Mouse (Mus musculus): ENCODE measurements around the gene Med25. TPM values are rescaled to one million over a fixed set of nuclear protein-coding genes. Genes with fewer than 3 reads are reported as not detected.
"Not testable (repeated sequence)": the region's sequence is repeated elsewhere in the genome, so short reads cannot be mapped to it uniquely, and the experiment has no call there.

The Med25 gene
- total RNA-seq, 2 experiments from 2014 or later: 15.6 to 26.7 TPM

DNA sequence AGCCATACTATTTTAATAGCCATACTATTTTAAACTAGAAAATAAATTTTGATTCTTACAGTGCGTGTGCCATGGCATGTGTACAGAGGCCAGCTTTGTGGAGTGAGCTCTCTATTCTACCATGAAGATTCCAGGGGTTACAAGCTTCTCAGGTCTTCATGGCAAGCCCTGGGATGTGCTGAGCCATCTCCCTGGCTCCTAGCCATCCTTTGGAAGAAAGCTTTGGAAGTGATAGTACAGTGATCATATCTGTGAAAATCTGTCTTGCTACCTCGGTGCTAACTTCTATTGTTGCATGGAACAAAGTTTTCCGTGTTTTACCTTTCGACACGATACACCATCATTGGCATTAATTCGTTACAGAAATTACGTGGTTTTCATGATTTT lies 2.7 kb upstream of the Med25 start:
- no peak for ATAC-seq (replicated peaks; ENCODE audit: poor library complexity, severe bottlenecking)

DNA sequence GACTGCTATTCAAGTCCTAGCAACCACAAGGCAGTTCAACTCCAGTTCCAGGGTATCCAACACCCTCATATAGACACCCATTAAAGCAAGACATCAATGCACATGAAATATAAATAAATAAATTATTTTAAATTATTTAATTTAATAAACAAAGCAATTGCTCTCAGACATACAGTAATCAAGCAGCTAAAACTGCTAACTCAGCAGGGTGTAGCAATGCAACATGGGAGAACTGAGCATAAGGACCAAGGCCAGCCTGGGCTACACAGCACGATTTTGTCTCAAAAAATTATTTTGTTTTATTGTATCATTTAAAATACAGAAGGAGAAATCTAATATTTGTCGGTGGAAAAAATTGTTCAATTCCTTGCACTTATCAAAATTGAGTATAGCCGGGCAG lies 1.7 kb upstream of the Med25 start:
- no peak for ATAC-seq (replicated peaks; ENCODE audit: poor library complexity, severe bottlenecking)

DNA sequence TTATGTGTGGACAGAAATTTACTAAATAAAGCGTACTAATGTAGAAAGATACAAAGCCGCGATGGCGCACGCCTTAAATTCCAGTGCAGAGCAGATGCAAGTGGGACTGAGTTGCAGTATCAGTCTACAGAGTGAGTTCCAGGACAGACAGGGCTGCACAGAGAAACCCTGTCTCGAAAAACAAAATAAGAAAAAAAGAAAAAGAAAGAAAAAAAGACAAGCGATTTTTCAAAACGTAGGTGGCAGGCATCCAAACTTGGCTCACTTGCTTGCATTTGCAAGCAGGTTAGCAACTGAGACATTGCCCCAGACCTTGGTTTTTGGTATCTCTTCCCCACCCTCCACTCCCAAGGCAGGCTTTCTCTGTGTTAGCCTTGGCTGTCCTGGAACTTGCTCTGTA lies 685 bp upstream of the Med25 start:
- ATAC-seq (replicated peaks; ENCODE audit: poor library complexity, severe bottlenecking): no peak

DNA sequence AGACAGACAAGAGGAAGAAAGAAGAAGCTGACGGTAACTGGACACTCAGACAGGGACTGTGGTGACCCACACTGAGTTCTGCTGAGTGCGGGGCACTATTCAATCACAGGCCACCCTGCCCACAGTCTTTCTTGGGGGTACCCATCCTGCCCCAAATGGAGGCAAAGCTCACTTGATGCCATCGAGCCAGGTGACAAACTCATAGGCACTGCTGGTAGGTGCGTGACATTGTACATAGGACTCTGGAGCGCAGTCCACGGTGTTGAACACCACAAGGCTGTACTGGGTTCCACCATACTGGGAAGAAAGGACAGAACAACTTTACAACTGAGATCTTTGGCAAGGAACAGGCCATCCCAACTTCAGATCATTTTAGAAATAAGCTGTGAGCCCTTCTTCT lies 901 bp downstream of the Med25 start:
- ATAC-seq (replicated peaks; ENCODE audit: poor library complexity, severe bottlenecking): no peak

DNA sequence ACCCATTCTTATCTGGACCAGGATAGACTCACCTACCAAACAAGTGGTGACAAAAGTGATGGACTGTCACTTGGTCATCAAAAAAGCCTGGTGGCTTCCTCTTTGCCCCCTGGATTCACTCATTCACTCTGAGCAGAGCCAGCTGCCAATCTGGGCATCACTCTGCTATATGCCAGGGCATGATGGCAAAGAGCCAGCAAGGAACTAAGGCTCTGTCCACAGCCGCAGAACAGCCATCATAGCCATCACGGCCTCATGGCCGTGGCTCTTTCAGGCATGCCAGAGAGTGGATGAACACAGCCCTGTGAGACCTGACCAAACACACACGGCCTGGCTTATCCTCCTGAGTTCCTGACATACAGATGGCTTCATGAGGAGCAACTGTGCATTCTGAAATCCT lies 1.8 kb downstream of the Med25 start:
- ATAC-seq (replicated peaks; ENCODE audit: poor library complexity, severe bottlenecking): no peak

DNA sequence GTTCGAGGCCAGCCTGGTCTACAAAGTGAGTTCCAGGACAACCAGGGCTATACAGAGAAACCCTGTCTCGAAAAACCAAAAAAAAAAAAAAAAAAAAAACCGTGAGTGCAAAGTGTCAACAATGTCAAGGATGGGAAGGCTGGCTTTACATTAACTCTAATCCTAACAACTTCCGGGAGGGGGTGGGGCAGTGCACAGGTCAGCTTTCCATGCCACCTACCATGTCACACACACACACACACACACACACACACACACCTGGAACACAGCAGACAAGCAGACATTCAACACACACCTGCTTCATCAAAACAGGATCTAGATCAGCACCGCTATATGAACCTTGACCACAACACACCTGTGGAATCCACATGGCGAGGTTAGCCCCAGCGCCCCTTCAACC lies 2.3 kb downstream of the Med25 start:
- ATAC-seq (replicated peaks; ENCODE audit: poor library complexity, severe bottlenecking): no peak

DNA sequence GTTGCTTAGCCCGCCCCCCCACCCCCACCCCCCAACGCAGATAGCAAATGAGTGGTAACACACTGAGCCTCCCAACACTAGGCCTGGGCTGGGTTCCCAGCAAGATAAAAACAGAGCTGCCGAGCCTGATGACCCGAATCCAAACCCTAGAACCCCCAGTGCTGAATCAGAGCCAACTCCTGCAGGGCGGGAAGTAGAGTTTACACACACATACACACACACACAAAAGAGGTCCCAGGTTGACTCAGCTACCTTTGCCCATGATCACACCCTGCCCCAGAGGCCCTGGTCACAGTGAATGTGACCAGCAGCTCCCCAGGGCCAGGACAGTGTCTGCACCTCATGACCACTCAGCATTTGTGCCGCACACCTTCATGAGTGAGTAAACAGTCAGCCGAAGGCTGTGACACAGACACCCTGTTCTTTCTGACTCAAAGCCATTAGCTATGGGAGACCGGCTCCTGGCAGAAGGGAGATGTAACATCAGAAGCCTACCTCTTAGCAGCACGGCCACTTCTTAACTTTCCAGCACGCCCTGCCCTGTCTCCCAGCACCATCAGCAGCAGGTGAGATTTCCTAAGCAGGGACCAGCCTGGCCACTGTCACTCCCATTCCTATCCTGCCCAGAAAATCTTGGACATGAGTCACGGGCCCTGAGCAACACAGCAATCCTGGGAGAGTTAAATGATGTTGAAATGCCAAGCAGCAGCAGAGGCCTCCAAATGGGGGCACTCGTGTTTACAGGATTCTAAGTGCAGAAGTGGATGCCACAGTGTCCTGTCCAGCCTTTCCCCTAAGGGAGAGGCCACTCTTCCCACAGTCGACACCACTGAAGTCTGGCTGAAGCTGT lies 4.0 kb downstream of the Med25 start:
- no peak for ATAC-seq (replicated peaks; ENCODE audit: poor library complexity, severe bottlenecking)

DNA sequence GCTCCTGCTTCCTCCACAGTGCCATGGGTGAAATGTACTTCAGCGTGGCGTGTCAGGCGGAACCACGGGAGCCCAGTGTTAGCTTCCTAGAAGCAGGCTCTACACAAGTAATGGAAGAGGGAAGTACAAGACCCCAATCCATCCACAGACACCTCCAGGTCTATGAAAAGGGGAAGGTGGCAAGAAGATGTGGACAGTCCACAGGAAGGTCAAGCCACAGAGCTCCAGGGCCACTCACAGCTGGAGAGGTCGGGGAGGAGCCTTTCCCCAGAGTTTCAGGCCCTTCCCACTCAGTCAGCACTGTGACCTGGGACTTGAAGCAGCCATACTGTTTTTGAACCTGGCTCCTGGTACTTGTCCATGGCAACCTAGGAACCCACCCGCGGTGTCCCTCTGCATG lies 5.5 kb downstream of the Med25 start:
- ATAC-seq (replicated peaks; ENCODE audit: poor library complexity, severe bottlenecking): peak; percentile 85

DNA sequence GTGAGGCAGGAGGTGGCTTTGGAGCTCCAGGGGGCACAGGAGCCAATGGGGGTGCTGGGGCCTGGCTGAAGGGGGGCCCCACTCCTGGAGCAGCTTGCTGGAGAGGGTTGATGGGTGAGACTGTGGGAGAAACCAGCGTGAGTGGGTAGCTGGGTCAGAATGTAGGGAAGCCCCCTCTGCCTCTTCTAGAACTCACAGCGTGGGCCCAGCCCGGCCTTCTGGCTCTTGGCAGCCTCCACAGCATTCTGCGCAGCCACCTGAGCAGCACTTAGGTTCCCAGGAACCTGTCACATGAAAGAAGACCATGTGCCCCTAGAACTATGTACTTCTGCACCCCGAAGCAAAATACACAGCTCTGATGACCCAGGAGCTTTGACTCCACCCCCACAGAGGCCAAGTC lies 7.9 kb downstream of the Med25 start:
- no peak for ATAC-seq (replicated peaks; ENCODE audit: poor library complexity, severe bottlenecking)

DNA sequence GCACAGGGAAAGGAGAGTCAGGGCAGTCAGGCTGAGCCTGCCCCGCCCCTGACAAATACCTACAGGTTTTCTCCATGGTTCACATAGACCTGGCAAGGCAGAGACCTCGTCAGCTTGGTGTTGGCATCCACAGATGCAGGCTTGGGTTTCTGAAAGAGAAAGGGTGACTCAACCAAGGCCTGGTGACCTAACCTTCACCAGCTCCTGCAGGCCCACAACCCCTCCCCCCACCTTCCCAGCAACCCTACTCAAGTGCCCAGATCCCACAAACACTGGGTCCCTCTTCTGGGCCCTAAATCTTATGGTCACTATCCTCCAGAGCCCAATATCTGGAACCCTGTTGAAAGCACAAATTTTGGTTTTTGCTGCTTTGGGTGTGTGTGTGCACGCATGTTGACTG lies 9.5 kb downstream of the Med25 start:
- no peak for ATAC-seq (replicated peaks; ENCODE audit: poor library complexity, severe bottlenecking)

DNA sequence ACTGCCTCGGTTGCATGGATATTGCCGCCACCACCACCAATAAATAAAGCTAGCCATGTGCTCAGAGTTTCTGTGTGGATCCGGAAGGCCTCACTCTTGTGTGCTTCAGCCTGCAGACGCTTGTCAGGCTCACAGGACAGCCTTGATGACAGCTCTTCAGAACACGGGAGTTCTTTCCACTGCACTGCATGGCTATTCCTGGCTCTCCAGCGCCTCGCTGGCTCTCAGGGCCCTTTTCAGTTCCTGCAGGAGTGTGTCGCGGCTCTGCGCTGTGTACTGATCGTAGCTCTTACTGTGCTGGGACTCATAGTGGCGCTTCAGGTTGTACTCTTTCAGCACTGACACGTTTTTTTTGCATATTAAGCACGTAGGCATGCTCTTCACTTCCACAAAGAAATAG lies 14.7 kb downstream of the Med25 start:
- no peak for ATAC-seq (replicated peaks; ENCODE audit: poor library complexity, severe bottlenecking)

DNA sequence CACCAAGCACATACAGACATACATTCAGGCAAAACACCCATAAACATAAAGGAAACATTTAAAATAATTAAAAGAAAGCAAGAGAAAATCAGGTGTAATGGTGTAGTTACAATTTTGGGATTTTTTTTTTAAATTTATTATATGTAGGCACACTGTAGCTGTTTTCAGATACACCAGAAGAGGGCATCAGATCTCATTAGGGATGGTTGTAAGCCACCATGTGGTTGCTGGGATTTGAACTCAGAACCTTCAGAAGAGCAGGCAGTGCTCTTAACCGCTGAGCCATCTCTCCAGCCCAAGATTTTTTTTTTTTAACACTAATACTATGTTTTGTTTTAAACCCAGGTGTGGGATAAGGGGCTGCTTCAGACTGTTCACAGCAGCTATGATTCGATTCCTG lies 20.7 kb downstream of the Med25 start:
- ATAC-seq (replicated peaks; ENCODE audit: poor library complexity, severe bottlenecking): not testable (repeated sequence)

DNA sequence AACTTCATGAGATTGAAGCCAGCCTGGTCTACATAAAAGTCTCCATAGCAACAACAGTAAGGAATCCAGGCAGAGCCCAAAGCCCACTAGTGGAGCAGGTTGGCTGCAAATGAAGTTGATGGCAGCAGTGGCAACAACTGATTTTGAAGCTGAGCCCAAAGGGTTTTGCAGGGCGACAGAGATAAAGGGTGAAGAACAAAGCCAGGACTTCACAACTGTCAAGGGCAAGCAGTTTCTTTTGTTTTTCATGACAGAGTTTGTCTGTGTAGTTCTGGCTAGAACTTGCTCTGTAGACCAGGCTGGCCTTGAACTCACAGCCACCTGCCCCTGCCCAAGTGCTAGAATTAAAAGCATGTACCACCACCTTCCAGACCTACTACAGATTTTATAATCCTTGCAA lies 21.3 kb downstream of the Med25 start:
- ATAC-seq (replicated peaks; ENCODE audit: poor library complexity, severe bottlenecking): no peak

DNA sequence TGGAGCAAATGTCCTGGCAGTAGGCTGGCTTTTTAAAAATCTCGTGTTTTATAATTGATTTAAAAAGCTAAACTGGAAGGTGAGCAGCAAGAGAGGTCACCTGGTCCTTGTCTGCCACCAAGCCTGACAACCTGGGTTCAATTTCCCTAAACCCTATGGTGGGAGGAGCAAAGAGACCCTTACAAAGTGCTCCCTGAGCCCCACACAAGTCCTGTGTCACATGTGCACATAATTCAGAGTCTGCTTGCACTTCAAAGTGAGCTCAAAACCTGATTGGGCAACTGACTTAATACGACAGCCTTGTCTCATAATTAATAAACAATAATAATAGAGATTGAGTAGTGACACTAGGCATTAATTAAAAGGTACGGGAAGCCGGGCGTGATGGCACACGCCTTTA lies 21.9 kb downstream of the Med25 start:
- ATAC-seq (replicated peaks; ENCODE audit: poor library complexity, severe bottlenecking): no peak

DNA sequence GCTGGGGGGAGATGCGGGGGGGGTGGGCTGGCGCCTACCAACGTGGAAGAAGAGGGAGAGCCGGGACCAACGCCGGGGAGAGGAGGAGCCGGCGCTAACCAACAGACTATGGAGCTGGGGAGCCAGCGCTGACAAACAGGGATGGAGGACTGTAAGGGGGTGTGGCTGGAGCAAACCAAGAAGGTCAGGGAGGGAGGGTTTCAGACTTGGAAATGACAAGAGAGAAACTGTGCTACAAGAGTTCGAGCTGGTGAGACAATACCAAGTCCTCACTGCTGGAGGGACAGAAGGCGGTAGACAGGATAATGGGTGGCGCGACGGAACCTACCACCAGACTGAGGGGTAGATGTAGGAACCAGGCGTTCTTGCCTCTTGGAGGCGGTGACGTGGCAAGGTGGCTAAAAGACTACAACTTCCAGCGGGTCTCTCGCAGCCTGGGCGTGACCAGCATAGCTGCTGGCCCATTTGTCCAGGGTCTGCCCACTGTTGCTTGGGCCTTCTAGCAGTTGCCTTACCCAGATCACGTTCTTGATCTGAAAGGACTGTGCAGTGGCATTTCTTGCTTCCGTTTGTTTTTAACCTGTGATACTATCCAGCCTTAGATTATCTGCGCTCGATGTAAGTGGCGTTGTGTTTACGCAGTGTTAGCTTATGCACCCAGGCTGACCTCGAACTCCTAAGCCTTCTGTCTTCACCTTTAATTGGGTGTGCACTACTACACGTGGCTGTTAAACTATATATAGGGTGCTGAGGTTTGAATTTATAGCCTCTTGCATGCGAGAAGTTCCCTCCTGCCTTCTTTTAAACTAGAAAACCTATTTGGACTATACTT lies 22.6 kb downstream of the Med25 start, which contains the start of gene Ptov1:
Ptov1 (minus strand) TSS at position 92 of the 832 bp plus-strand sequence.
- peak; percentile 75 for ATAC-seq (replicated peaks; ENCODE audit: poor library complexity, severe bottlenecking)

DNA sequence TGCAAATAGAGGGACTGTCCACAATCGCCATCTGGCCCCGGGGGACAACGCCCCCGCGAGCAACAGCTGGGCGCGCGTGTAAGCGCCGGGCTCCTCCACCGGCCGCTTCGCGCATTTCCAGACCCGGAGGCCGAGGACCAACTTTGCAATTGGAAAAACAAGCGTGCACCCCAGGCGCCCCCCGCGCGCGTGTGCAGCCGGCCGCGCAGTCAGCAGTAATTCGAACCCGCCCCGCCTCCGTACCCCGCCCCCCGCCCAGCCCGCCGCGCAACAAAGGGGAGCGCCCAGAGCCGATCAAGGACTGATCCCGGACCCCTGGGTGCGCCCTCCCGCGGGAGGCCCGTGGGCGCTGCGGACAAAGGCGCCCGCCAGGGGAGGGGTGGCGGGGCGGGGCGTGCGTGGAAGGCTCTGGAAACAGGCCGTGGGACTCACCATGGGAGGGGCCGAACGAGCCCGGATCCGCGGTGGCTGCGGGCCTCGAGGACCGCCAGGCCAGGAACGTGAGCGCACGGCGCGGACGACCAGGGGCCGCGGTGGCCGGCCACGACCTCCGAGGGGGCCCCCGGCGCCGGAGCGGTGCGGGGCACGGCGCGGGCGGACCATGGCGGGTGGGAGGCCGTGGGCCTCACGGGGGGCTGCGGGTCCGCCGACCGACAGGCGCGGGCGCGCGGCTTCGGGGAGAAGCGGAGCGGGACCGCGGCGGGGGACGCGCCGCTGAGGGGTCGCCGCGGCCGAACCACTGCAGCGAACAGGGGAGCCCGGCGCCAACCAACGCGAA lies 23.4 kb downstream of the Med25 start:
- peak; percentile 4; the same call in 1 of the 2 replicates for ATAC-seq (replicated peaks; ENCODE audit: poor library complexity, severe bottlenecking)

DNA sequence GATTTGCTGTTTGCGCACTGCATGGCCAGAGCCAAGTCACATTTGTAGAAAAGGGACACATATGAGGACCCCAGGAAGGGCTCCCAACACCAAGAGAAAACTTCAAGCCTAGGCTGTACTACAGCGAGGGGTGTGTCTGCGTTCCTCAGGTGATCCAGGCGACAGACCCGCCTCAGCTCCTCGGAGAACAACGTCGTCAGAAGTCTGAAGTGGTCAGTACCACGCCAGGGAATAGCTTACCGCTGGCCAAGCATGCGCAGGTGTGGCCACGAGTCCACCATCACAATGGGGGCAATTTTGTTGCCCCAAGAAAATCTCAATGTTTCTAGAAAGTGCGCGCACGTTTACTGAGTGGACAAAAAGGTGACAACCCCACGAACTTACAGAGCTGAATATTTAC lies 24.0 kb downstream of the Med25 start:
- ATAC-seq (replicated peaks; ENCODE audit: poor library complexity, severe bottlenecking): no peak

DNA sequence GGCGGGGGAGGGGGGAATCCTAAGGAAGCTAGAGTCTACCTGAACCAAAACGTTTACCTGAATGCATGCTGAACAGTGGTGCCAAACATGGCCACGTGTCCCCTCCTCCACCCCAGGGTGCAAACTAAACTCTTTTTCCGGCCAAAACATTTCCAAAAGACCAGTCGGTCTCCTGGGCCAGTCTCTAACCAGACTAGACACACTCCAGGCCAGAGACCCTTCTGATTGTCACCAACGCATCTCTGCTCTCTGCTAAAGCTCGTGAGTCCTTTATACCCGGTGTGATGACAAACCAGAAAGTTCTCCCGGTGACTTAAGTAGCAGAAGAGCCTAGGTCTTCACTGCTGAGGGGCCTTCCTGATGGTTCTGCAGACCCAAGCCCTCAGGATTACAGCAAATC lies 24.7 kb downstream of the Med25 start:
- no peak for ATAC-seq (replicated peaks; ENCODE audit: poor library complexity, severe bottlenecking)

DNA sequence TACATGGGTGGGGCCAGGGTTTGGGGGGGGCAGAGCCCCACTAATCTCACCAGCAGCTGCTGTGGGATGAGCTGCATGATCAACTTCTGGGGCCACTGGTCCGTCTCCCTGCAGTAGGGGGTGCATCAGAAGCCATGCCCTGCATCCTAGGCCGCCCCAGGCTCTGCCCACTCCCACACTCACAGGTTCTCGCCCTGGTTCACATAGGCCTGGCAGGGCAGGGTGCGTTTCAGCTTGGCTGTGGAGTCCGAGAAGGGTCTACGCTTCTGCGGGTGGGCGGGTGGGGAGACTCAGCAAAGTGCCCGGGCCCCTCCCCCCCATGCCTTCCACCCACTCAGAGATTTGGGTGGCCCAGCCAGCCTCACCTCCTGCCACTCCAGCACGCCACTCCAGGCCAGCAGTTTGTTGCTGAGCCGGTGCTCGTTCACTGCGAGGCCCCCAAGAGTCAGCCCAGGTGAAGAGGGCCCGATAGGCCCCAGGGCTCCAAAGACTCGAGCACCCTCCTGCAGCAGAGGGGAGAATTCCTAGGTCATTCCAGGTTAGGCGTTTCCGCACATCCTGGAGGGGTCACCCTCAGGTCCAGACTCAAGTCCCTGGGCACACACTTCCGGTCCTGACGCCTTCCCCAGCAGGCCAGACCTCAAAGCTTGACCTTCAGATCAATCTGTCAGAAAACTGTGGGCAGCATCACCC lies 25.4 kb downstream of the Med25 start:
- no peak for ATAC-seq (replicated peaks; ENCODE audit: poor library complexity, severe bottlenecking)

DNA sequence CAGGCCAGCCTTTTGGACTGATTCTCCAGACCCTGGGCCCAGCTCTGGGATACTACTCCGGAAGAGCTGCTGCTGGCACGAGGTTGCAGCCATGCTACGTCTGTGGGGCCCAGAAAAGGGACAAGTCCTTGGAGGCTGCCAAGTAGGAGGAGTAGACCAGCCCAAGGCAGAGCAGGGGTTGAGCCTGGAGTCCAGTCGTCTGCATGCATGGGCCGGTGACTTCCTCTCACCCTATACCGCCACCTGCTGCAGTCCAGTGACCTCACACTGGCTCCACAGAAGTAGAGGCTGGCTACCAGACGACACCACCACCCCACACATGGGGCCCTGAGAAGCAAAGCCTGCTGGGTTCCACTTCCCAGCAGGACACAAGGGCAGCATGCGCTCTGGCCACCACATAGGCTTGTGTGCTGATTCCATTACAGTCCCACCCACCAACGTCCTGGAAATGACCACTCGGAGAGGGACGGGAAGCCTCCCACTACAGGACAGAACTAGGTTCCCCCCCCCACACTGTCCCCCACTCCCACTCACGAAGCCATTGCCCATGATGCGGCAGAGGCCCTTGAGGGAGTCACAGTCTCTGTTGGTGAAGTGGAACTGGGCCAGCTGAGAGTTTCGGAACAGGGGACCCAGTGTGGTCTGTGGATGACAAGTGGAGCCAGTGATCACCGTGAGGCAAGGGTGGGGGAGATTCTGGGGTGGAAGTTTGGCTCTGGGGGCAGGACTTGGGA lies 26.1 kb downstream of the Med25 start:
- peak; percentile 45 for ATAC-seq (replicated peaks; ENCODE audit: poor library complexity, severe bottlenecking)

Measured in granulocyte monocyte progenitor cell, adult 5-6 weeks (primary cell).